Mouse (Mus musculus) myocyte (in vitro differentiated cells): ENCODE results near the gene Erbb3. TPM values are rescaled to one million over a fixed set of nuclear protein-coding genes. Genes with fewer than 3 reads are reported as not detected.

Source experiments
- H3K27me3 ChIP-seq: one replicate; pipeline ENCODE4 v1.6.1; 2011; ENCODE audit not compliant: control insufficient read depth, insufficient read depth, insufficient read length
- H3K36me3 ChIP-seq: one replicate; pipeline ENCODE4 v1.6.1; 2011; ENCODE audit not compliant: control insufficient read depth, insufficient read depth
- H3K4me2 ChIP-seq: one replicate; pipeline ENCODE4 v1.6.1; 2011; ENCODE audit warnings: low read depth, control low read depth
- H3K4me3 ChIP-seq: one replicate; pipeline ENCODE4 v1.5.1; 2011; ENCODE audit warnings: mild to moderate bottlenecking, control low read depth, moderate library complexity
- H3K79me2 ChIP-seq: one replicate; pipeline ENCODE4 v1.6.1; 2011; ENCODE audit not compliant: control insufficient read depth, insufficient read depth
- H3ac ChIP-seq: one replicate; pipeline ENCODE4 v1.6.1; 2011; ENCODE audit not compliant: control insufficient read depth, insufficient read length
- CEBPB ChIP-seq: IDR thresholded peaks from 2 replicates; pipeline ENCODE4 v1.6.1; 2011; ENCODE audit warnings: mild to moderate bottlenecking, moderate library complexity; ENCODE audit not compliant: poor library complexity, insufficient read depth, severe bottlenecking
- E2F4 ChIP-seq: IDR thresholded peaks from one replicate; pipeline ENCODE4 v1.6.1; 2011; ENCODE audit warnings: mild to moderate bottlenecking, control low read depth, moderate library complexity; ENCODE audit not compliant: insufficient read depth
- MAX ChIP-seq: IDR thresholded peaks from one replicate; pipeline ENCODE4 v1.6.1; 2011; ENCODE audit warnings: low read depth, mild to moderate bottlenecking, control low read depth
- MYOD1 ChIP-seq, 3 experiments: IDR thresholded peaks; one replicate each; pipeline ENCODE4 v1.6.1; 2011; ENCODE audit warnings: control low read depth in 2 of 3, low read depth in 2 of 3, mild to moderate bottlenecking in 2 of 3, moderate library complexity in 1 of 3; ENCODE audit not compliant: insufficient read length in 2 of 3, control insufficient read depth in 1 of 3
- MYOG ChIP-seq, 3 experiments: IDR thresholded peaks; one replicate each; pipeline ENCODE4 v1.6.1; 2011; ENCODE audit warnings: control low read depth in 2 of 3, low read depth in 2 of 3, mild to moderate bottlenecking in 2 of 3; ENCODE audit not compliant: insufficient read length in 2 of 3, control insufficient read depth in 1 of 3, insufficient read depth in 1 of 3
- POLR2A ChIP-seq: IDR thresholded peaks from one replicate; pipeline ENCODE4 v1.6.1; 2011; ENCODE audit warnings: low read depth, mild to moderate bottlenecking, control low read depth, moderate library complexity; ENCODE audit not compliant: insufficient read length
- POLR2AphosphoS2 ChIP-seq: IDR thresholded peaks from one replicate; pipeline ENCODE4 v1.6.1; 2011; ENCODE audit warnings: low read depth, control low read depth; ENCODE audit not compliant: insufficient read length
- REST ChIP-seq: IDR thresholded peaks from one replicate; pipeline ENCODE4 v1.6.1; 2011; ENCODE audit warnings: mild to moderate bottlenecking, control low read depth, moderate library complexity; ENCODE audit not compliant: insufficient read depth, insufficient read length
- SRF ChIP-seq: IDR thresholded peaks from one replicate; pipeline ENCODE4 v1.6.1; 2011; ENCODE audit warnings: low read depth; ENCODE audit not compliant: control insufficient read depth, insufficient read length
- TCF12 ChIP-seq: IDR thresholded peaks from one replicate; pipeline ENCODE4 v1.6.1; 2011; ENCODE audit warnings: mild to moderate bottlenecking, control low read depth; ENCODE audit not compliant: poor library complexity, insufficient read depth, severe bottlenecking
- TCF3 ChIP-seq: IDR thresholded peaks from one replicate; pipeline ENCODE4 v1.6.1; 2011; ENCODE audit warnings: low read depth, control low read depth; ENCODE audit not compliant: insufficient read length
- USF1 ChIP-seq: IDR thresholded peaks from one replicate; pipeline ENCODE4 v1.6.1; 2011; ENCODE audit warnings: low read depth, mild to moderate bottlenecking, control low read depth, moderate library complexity
- polyA plus RNA-seq: library from polyadenylated mRNA; unstranded; fragments of >200 nt; fragmentation: generic; extraction: Trizol; gene quantifications from one replicate; pipeline ENCODE4 v1.2.1, GENCODE M21; 2012; ENCODE audit warnings: missing spikeins

Erbb3 gene
- polyA plus RNA-seq, 1 experiment: 23.3 TPM

DNA sequence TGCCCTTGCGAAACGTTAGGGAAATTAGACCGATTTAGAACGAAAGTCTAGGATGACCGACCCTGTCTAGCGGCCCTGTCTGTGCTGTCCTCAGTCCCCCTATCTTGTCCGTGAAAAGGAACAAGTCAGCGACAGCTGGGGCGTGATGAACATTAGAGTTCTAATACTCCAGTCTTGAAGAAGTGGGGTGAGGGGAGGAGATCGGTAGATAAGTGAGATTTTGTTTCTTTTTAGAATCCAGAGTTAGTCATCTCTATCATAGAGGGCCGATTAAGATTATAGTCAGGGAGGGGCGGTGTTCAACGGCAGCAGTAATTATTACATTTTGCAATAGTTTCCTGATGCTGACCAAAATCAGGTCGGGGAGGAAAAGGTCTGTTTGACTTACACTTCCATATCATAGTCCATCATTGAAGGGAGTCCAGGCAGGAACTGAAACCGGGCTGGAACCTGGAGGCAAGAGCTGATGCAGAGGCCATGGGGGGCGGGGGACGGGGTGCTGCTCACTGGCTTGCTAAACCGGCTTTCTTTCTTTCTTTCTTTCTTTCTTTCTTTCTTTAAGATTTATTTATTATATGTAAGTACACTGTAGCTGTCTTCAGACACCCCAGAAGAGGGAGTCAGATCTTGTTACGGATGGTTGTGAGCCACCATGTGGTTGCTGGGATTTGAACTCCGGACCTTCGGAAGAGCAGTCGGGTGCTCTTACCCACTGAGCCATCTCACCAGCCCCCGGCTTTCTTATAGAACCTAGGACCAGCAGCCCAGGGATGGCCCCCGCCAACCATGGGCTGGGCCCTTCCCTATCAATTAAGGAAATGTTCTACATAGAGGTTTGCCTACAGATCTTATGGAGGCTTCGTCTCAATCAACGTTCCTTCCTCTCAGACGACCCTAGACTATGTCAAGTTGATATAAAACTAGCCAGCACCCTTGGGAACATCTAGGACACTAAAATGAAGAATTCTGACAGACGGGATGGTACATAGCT lies 62.8 kb downstream of the Erbb3 start:
- peak overlapping the region; percentile 92 for H3K4me2 ChIP-seq
- TF ChIP-seq REST: no peak
- TF ChIP-seq MYOD1 (IDR thresholded peaks at IDR 0.05; ENCODE audit: control insufficient read depth in 1 of 3, insufficient read length in 2 of 3, low read depth in 2 of 3): peak in 1 of 3 experiments; percentile 8
- no peak for TF ChIP-seq TCF3
- TF ChIP-seq MYOG (IDR thresholded peaks at IDR 0.05; ENCODE audit: control insufficient read depth in 1 of 3, insufficient read depth in 1 of 3, insufficient read length in 2 of 3, low read depth in 2 of 3): no peak
- H3ac ChIP-seq: no peak overlapping the region
- H3K79me2 ChIP-seq: peaks cover 24% of the 10 kb centered on the region
- H3K27me3 ChIP-seq: no peaks in the 10 kb centered on the region
- peak overlapping the region; percentile 99 for H3K4me3 ChIP-seq
- peaks cover 11% of the 10 kb centered on the region for H3K36me3 ChIP-seq

DNA sequence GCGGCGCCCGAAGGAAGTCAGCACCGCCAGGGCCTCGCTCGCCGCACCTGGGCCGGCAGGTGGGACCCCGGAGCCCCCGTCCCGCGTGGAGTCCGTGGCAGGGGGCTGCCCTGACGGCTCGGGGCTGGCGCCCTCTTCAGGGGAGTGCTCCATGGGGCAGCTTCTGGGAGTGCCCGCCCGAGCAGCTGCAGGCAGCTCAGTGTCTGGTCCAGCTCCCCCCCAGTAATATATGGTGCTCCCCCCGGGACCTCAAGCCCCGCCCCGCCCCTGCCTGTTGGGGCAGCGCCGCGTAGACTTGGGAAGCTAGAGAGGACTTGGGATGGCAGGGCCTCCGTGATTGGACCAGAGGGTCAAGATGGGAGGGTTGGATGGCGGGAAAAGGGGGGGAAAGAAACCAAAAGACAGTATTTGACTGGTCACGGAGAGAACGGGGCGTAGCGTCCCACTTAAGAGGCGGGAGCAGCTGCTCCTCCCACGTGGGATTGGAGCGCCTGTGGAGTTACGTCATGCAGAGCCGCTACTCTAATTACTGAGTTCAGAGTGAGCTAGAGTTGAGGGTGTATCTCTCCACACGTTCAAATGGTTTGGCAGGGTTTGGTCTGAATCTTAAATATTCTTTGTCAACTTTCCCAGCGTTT lies 63.7 kb downstream of the Erbb3 start, which contains the start of gene Esyt1:
TSS of gene Esyt1 (minus strand) at position 201 of the 638 bp plus-strand sequence.
- peak; percentile 8 to 80 (median 78) for TF ChIP-seq MYOG (IDR thresholded peaks at IDR 0.05; ENCODE audit: control insufficient read depth in 1 of 3, insufficient read depth in 1 of 3, insufficient read length in 2 of 3, low read depth in 2 of 3)
- peak; percentile 23 for TF ChIP-seq MAX
- TF ChIP-seq REST: no peak
- peak; percentile 47; the same call in 1 of the 2 replicates for TF ChIP-seq CEBPB
- TF ChIP-seq POLR2AphosphoS2: peak; percentile 94
- peak; percentile 22 for TF ChIP-seq TCF3
- peak; percentile 75 to 91 (median 91) for TF ChIP-seq MYOD1 (IDR thresholded peaks at IDR 0.05; ENCODE audit: control insufficient read depth in 1 of 3, insufficient read length in 2 of 3, low read depth in 2 of 3)
- no peak for TF ChIP-seq SRF
- TF ChIP-seq USF1: peak; percentile 50
- TF ChIP-seq POLR2A: peak; percentile 83
- H3K27me3 ChIP-seq: no peaks in the 10 kb centered on the region
- H3K36me3 ChIP-seq: peaks cover 20% of the 10 kb centered on the region
- peak within 1 kb of the TSS; percentile 95 for H3K4me2 ChIP-seq
- peak within 1 kb of the TSS; percentile 47 for H3ac ChIP-seq
- peaks cover 25% of the 10 kb centered on the region for H3K79me2 ChIP-seq
- H3K4me3 ChIP-seq: peak within 1 kb of the TSS; percentile 99

- Histone ChIP-seq H3K4me2 (peak overlapping the region; percentile 95), H3K36me3 (peaks cover 28% of the 10 kb centered on the region), H3K27me3 (no peaks in the 10 kb centered on the region), H3ac (peak overlapping the region; percentile 47), H3K4me3 (peak overlapping the region; percentile 99), H3K79me2 (peaks cover 25% of the 10 kb centered on the region)
- TF ChIP-seq POLR2A: peak; percentile 8
- TF ChIP-seq E2F4: no peak
- TF ChIP-seq MYOG (IDR thresholded peaks at IDR 0.05; ENCODE audit: control insufficient read depth in 1 of 3, insufficient read depth in 1 of 3, insufficient read length in 2 of 3, low read depth in 2 of 3): peak in 2 of 3 experiments; percentile 0 to 38
- no peak for TF ChIP-seq TCF12
- TF ChIP-seq POLR2AphosphoS2: peak; percentile 27
- TF ChIP-seq TCF3: no peak
- no peak for TF ChIP-seq CEBPB
- no peak for TF ChIP-seq USF1
- no peak for TF ChIP-seq REST
- no peak for TF ChIP-seq SRF
- peak in 1 of 3 experiments; percentile 61 for TF ChIP-seq MYOD1 (IDR thresholded peaks at IDR 0.05; ENCODE audit: control insufficient read depth in 1 of 3, insufficient read length in 2 of 3, low read depth in 2 of 3)
- no peak for TF ChIP-seq MAX
Observed at GRCm38 (mm10) chr10:128524732-128525662, 64.5 kb downstream of the Erbb3 start.

GRCm38 (mm10) chr10:128524111-128524731 lies 65.2 kb downstream of the Erbb3 start:
- peak overlapping the region; percentile 99 for H3K4me3 ChIP-seq
- H3ac ChIP-seq: peak overlapping the region; percentile 47
- no peak for TF ChIP-seq REST
- no peak for TF ChIP-seq USF1
- TF ChIP-seq POLR2A: no peak
- no peak for TF ChIP-seq MAX
- TF ChIP-seq SRF: no peak
- TF ChIP-seq MYOG (IDR thresholded peaks at IDR 0.05; ENCODE audit: control insufficient read depth in 1 of 3, insufficient read depth in 1 of 3, insufficient read length in 2 of 3, low read depth in 2 of 3): no peak
- TF ChIP-seq TCF12: no peak
- TF ChIP-seq E2F4: no peak
- TF ChIP-seq CEBPB: no peak
- no peak for TF ChIP-seq TCF3
- TF ChIP-seq POLR2AphosphoS2: no peak
- no peak for TF ChIP-seq MYOD1 (IDR thresholded peaks at IDR 0.05; ENCODE audit: control insufficient read depth in 1 of 3, insufficient read length in 2 of 3, low read depth in 2 of 3)
- peak overlapping the region; percentile 95 for H3K4me2 ChIP-seq
- no peaks in the 10 kb centered on the region for H3K27me3 ChIP-seq
- peaks cover 35% of the 10 kb centered on the region for H3K36me3 ChIP-seq
- H3K79me2 ChIP-seq: peaks cover 25% of the 10 kb centered on the region
